Mouse (Mus musculus) forebrain, embryonic 11.5 days (tissue): ENCODE measurements around the gene Srsf2. TPM values are rescaled to one million over a fixed set of nuclear protein-coding genes. Genes with fewer than 3 reads are reported as not detected.

Experiments used
- ATAC-seq: fragments of 200-750 bp; cut with Nextera tagmentation; replicated peaks from 2 replicates; pipeline ENCODE4 v1.8.0; 2017; ENCODE audit warnings: moderate TSS enrichment; ENCODE audit not compliant: low FRiP score
- DNase-seq: peaks from one replicate; pipeline ENCODE4 v3.0.0-alpha.2; 2017; ENCODE audit warnings: low spot score
- H3K27ac ChIP-seq: fragments of 300-500 bp; sonication (generic); 2 replicates; pipeline ENCODE4 v1.5.1; 2014; ENCODE audit warnings: low read depth, low read length
- H3K27me3 ChIP-seq: fragments of 300-500 bp; sonication (generic); 2 replicates; pipeline ENCODE4 v1.6.1; 2014; ENCODE audit warnings: mild to moderate bottlenecking, low read length, mixed read lengths; ENCODE audit not compliant: control insufficient read depth, insufficient read depth
- H3K36me3 ChIP-seq: fragments of 300-500 bp; sonication (generic); 2 replicates; pipeline ENCODE4 v1.6.1; 2014; ENCODE audit warnings: mild to moderate bottlenecking, low read length, moderate library complexity, mixed read lengths; ENCODE audit not compliant: control insufficient read depth, insufficient read depth
- H3K4me1 ChIP-seq: fragments of 300-500 bp; sonication (generic); replicated peaks from 2 replicates; pipeline ENCODE4 v1.6.1; 2014; ENCODE audit warnings: low read length, mixed read lengths; ENCODE audit not compliant: control insufficient read depth, insufficient read depth
- H3K4me2 ChIP-seq: fragments of 300-500 bp; sonication (generic); 2 replicates; pipeline ENCODE4 v1.6.1; 2014; ENCODE audit warnings: low read depth, mild to moderate bottlenecking, low read length, moderate library complexity, mixed read lengths; ENCODE audit not compliant: severe bottlenecking
- H3K4me3 ChIP-seq: fragments of 300-500 bp; sonication (generic); 2 replicates; pipeline ENCODE4 v1.5.1; 2014; ENCODE audit warnings: low read depth, low read length
- H3K9ac ChIP-seq: fragments of 300-500 bp; sonication (generic); 2 replicates; pipeline ENCODE4 v1.6.1; 2014; ENCODE audit warnings: low read length
- H3K9me3 ChIP-seq: fragments of 300-500 bp; sonication (generic); 2 replicates; pipeline ENCODE4 v1.6.1; 2016; ENCODE audit warnings: low read length, mixed read lengths; ENCODE audit not compliant: control insufficient read depth
- WGBS: fragments of 180-500 bp; shearing (Covaris S2); extraction: QIAGEN DNeasy Blood & Tissue Kit; methylation state at CpG from one replicate; pipeline ENCODE4 v1.1.7; 2014; 5-methylcytosine and 5-hydroxymethylcytosine counted together
- polyA plus RNA-seq: library from polyadenylated mRNA; unstranded; fragments of >200 nt; fragmentation: Nextera tagmentation; extraction: Ambion mirVana; gene quantifications from 2 replicates; pipeline ENCODE4 v1.2.1, GENCODE M21; 2014

Gene Srsf2
- polyA plus RNA-seq, 1 experiment from 2014 or later: 1,008 TPM

DNA sequence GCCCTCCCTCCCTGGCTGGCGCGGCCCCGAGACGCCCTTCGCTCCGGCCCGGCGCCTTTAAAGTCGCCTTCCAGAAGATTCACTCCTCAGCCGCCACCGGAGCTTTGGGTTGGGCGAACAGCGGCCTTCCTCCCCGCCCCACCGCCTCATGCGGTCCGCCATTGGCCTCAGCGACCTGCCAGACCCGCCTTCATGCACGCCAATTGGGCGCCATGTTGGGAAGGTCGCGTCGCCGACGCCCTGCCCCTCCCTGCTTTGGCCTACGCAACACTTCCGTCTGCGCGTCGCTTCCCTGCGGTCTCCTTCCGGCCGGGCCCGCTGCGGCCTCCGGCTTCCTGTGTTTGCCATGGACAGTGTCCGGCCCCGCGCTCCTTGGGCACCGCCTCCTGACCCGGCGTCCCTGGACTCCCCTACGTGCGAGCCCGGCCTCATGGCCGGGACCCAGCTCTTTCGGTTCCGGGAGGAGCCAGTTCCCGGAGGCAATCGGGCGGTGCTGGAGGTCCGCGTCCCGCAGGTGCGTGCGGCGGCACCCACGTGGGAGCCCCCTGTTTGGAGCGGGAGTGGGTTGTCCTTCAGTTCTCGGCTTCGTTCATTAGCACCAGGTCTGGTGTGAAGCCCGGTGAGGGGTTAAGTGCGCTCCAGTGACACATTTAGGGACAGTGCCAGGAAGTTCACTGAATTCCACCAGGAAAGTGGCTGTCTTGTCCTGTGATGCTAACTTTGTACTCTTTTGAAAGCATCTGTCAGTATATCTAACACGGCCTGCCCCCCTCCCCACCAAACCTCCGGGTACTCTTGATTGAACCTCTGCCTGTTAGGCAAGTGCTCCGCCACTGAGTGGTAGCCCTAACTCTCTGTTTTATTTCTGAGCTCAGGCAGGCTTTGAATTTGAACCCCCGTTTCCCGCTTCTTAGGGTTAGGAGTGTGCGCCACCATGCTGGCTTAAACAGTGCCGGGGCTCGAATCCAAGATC, 9.3 kb downstream of the Srsf2 start, which contains the start of the genes Mettl23 and Jmjd6:
TSS of gene Mettl23 (plus strand) at position 18 of the 973 bp plus-strand sequence.
TSS of gene Jmjd6 (minus strand) at position 189 of the 973 bp plus-strand sequence.
- Histone ChIP-seq H3K9me3 (no peaks in the 10 kb centered on the region), H3K27ac (peak within 1 kb of the TSS; percentile 96), H3K36me3 (peaks cover 3% of the 10 kb centered on the region), H3K4me2 (peak within 1 kb of the TSS; percentile 78), H3K4me3 (peak within 1 kb of the TSS; percentile 81), H3K27me3 (no peaks in the 10 kb centered on the region), H3K4me1 (peaks cover 8% of the 10 kb centered on the region), H3K9ac (peak within 1 kb of the TSS; percentile 92)
- peak; percentile 94 for ATAC-seq
- WGBS: under 1% methylated on average over 72 of the region's 72 CpGs
- peak; percentile 98 for DNase-seq

DNA sequence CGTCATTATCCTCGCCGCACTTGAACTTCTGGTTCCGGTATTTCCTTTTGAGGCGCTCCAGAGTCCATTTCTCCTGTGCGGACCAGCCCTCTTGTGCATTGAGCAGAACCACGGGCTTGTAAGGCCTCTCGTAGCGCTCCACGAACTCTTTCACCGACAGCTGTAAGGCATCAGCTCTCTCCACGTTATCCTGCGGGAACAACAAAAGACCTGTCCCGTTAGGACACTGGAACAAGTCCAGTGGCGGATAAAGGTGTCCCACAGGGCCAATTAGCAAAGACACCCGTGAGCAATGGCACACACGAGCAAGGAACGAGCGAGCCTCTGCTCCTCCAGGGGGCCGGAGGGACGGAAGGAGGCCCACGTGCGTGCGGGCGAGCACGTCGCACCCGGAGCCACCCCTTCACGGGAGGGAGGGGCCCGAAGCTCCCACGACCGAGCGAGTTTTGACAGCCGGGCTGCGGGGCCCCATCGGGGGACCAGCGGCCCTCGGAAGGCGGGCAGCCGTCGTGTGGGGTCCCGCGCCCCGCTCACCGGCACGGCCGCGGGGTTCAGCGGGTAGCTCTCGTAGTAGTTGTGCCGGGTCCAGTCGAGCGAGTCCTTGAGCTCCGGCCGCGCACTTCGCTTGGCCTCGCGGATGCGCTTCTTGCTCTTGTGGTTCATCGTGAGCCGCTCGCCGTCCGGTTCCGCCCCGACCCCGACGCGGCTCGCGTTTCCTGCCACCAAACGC, 10.2 kb downstream of the Srsf2 start:
- DNase-seq: peak; percentile 86
- Histone ChIP-seq H3K4me2 (peak overlapping the region; percentile 73), H3K4me3 (peak overlapping the region; percentile 81), H3K9me3 (no peaks in the 10 kb centered on the region), H3K27me3 (no peaks in the 10 kb centered on the region), H3K4me1 (peaks cover 8% of the 10 kb centered on the region), H3K36me3 (peaks cover 4% of the 10 kb centered on the region), H3K27ac (peak overlapping the region; percentile 96), H3K9ac (peak overlapping the region; percentile 92)
- peak; percentile 66 for ATAC-seq
- WGBS: under 1% methylated on average over 71 of the region's 73 CpGs

DNA sequence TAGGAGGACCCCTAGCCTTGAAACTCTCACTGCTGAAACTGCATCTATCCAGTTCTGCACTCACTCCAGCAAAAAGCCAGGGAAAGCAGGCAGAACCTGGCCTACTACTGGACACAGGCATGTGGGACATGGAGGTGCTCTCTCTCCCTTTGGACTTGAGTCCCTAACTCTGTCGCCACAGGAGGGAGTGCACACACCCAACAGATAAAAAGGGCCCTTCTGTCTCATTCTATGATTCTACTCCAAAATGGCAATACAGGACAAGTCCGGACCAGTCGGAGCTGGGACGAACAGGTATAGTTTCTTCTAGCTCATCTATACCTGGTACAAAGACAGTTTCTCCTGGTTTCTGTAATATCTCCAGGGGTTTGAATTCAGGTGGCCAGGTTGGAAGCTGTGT, 12.1 kb downstream of the Srsf2 start:
- 84% methylated on average over 4 of the region's 4 CpGs for WGBS
- peak overlapping the region; percentile 0; the same call in 1 of the 2 replicates for H3K4me3 ChIP-seq
- no peak overlapping the region for H3K9ac ChIP-seq
- peaks cover 8% of the 10 kb centered on the region for H3K4me1 ChIP-seq
- DNase-seq (no peak), ATAC-seq (no peak)
- no peak overlapping the region for H3K27ac ChIP-seq
- H3K4me2 ChIP-seq: no peak overlapping the region
- peaks cover 12% of the 10 kb centered on the region for H3K36me3 ChIP-seq
- no peaks in the 10 kb centered on the region for H3K27me3 ChIP-seq
- H3K9me3 ChIP-seq: no peaks in the 10 kb centered on the region

DNA sequence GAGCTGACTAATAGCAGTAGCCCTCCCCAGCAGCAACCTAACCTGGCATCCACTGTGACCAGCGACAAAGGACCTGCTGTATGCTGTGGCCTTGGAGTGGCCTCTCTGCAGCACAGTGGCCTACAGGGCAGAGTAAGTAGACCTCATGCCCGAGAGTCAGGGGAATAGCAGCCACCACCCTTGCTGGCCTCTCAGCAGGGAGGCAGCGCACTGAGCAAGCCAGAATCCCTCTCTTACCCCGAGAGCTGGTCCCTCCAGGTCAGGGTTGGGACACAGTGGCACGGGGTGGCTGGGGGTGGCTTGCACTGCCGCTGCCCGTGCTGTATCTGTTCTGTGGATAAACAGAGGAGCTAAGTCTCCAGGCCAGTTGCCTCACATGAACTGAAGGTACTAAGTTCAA, 13.3 kb downstream of the Srsf2 start:
- H3K27me3 ChIP-seq: no peaks in the 10 kb centered on the region
- H3K4me3 ChIP-seq: no peak overlapping the region
- 78% methylated on average over 7 of the region's 7 CpGs for WGBS
- peaks cover 14% of the 10 kb centered on the region for H3K36me3 ChIP-seq
- H3K27ac ChIP-seq: no peak overlapping the region
- ATAC-seq (no peak), DNase-seq (no peak)
- no peak overlapping the region for H3K9ac ChIP-seq
- no peaks in the 10 kb centered on the region for H3K9me3 ChIP-seq
- no peak overlapping the region for H3K4me2 ChIP-seq
- H3K4me1 ChIP-seq: peaks cover 8% of the 10 kb centered on the region

DNA sequence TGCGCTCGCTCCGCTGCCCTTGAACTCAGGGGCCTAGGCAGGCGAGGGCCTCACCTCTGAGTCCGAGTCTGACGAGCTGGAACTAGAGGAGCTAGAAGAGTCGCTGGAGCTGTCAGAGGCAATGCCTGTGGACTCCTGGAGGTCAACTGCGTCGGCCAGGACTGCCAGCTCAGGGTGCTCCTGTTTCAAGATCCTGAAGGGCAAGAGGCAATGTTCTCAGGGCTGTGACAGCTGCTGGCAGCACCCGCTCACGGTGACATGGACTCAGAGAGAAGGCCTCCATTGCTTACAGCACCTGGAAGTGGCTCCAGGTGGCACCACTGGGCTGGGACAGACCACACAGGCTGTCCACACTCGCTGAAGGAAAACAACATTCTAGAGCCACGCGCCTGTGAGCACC, 14.0 kb downstream of the Srsf2 start:
- 89% methylated on average over 14 of the region's 14 CpGs for WGBS
- H3K4me2 ChIP-seq: no peak overlapping the region
- peaks cover 8% of the 10 kb centered on the region for H3K4me1 ChIP-seq
- no peak for ATAC-seq
- H3K27me3 ChIP-seq: no peaks in the 10 kb centered on the region
- DNase-seq: no peak
- H3K27ac ChIP-seq: no peak overlapping the region
- no peaks in the 10 kb centered on the region for H3K9me3 ChIP-seq
- H3K9ac ChIP-seq: no peak overlapping the region
- H3K36me3 ChIP-seq: peaks cover 17% of the 10 kb centered on the region
- no peak overlapping the region for H3K4me3 ChIP-seq

DNA sequence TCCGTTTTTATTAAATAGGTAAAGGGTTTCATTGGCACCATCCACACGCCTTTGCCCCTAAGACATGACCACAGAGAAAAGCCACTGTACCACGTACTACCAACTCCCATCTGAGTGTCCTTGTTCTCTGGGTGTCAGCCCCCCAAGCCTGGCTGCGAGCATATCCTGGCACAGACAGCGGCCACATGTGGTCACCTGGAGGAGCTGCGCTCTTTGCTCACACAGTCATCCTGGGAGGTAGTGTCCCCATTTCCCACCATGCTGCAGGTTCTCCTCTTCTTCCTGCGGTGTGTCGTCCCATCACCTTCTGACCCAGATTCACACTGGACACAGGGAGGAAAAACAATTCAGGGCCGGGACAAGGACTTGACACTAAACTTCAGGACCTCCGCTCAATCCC, 15.5 kb downstream of the Srsf2 start:
- no peak overlapping the region for H3K27ac ChIP-seq
- no peak overlapping the region for H3K4me3 ChIP-seq
- H3K4me2 ChIP-seq: no peak overlapping the region
- no peak overlapping the region for H3K9ac ChIP-seq
- H3K4me1 ChIP-seq: peaks cover 11% of the 10 kb centered on the region
- H3K36me3 ChIP-seq: peaks cover 20% of the 10 kb centered on the region
- no peak for DNase-seq
- no peak for ATAC-seq
- H3K9me3 ChIP-seq: no peaks in the 10 kb centered on the region
- no peaks in the 10 kb centered on the region for H3K27me3 ChIP-seq
- 94% methylated on average over 10 of the region's 10 CpGs for WGBS

DNA sequence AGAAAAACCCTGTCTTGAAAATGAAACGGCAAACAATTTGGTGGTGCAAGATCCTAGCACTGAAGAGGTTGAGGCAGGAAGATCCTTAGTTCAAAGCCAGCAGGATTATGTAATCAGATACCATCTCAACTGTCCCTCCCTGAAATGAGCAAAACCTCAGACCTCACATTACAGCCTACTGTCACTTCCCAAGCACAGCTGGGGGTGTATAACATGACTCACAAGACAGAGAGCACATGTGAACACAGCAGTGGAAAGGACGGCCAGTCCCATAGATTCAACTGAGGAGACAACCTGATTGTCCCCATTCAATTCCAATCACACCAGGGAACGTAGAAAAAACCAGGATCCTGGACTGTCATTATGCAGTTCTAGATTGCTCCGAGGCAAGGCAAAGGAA, 16.6 kb downstream of the Srsf2 start:
- H3K4me1 ChIP-seq: peaks cover 10% of the 10 kb centered on the region
- H3K27me3 ChIP-seq: no peaks in the 10 kb centered on the region
- WGBS: 93% methylated on average over 4 of the region's 4 CpGs

DNA sequence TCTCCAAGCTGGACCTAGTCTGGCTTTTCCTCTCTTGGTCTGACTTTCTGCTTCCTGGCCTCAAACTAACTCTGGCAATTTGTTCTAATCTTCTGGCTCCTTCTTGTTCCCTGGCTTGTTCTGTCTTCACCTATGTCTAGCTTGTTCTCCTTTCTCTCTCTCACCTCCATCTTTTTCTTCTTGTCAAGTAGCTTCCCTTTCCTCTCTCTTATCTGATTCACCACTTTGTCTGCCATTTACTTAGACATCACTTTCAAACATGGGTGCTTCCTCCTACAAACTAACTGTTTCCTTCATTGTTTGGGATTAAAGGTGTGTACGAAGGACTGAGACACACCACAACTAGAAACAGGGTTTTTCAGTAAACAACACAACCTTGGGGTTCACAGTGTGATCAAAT, 17.9 kb downstream of the Srsf2 start:
- peaks cover 20% of the 10 kb centered on the region for H3K36me3 ChIP-seq

More for the DNA sequence above, 16.6 kb downstream of the Srsf2 start:
- H3K9ac ChIP-seq: no peak overlapping the region
- no peak overlapping the region for H3K27ac ChIP-seq
- no peak overlapping the region for H3K4me3 ChIP-seq
- DNase-seq: no peak
- no peaks in the 10 kb centered on the region for H3K9me3 ChIP-seq
- ATAC-seq: no peak
- peaks cover 20% of the 10 kb centered on the region for H3K36me3 ChIP-seq
- no peak overlapping the region for H3K4me2 ChIP-seq

More for the DNA sequence above, 17.9 kb downstream of the Srsf2 start:
- no peaks in the 10 kb centered on the region for H3K9me3 ChIP-seq
- H3K9ac ChIP-seq: no peak overlapping the region
- 86% methylated on average over 1 of the region's 1 CpGs for WGBS
- 0 out of 2 replicates have a peak, but pooled peaks cover 5% of the 10 kb centered on the region for H3K4me1 ChIP-seq
- no peaks in the 10 kb centered on the region for H3K27me3 ChIP-seq
- no peak overlapping the region for H3K4me2 ChIP-seq
- no peak for ATAC-seq
- DNase-seq: no peak
- no peak overlapping the region for H3K4me3 ChIP-seq
- H3K27ac ChIP-seq: no peak overlapping the region
